Mouse (Mus musculus) small intestine, adult 2 months (tissue): Measurements from ENCODE around the gene Fam183b. TPM values are rescaled to one million over a fixed set of nuclear protein-coding genes. Genes with fewer than 3 reads are reported as not detected.
"Not testable (repeated sequence)": the region's sequence is repeated elsewhere in the genome, so short reads cannot be mapped to it uniquely, and the experiment has no call there.

Experiments
- H3K27ac ChIP-seq: fragments of 200-500 bp; 2 replicates; pipeline ENCODE4 v1.5.1; 2012; ENCODE audit warnings: low read depth, low read length, control low read depth, inconsistent platforms; ENCODE audit not compliant: insufficient read depth
- H3K27me3 ChIP-seq: fragments of 200-500 bp; 2 replicates; pipeline ENCODE4 v1.6.1; 2012; ENCODE audit warnings: mild to moderate bottlenecking, moderate library complexity, low read length, inconsistent platforms; ENCODE audit not compliant: control insufficient read depth, insufficient read depth
- H3K36me3 ChIP-seq: fragments of 200-500 bp; 2 replicates; pipeline ENCODE4 v1.6.1; 2012; ENCODE audit warnings: mild to moderate bottlenecking, low read length, control low read depth, inconsistent platforms; ENCODE audit not compliant: control insufficient read depth, insufficient read depth
- H3K4me1 ChIP-seq: fragments of 200-500 bp; 2 replicates; pipeline ENCODE4 v1.6.1; 2012; ENCODE audit warnings: low read length, inconsistent platforms, mixed read lengths; ENCODE audit not compliant: control insufficient read depth, insufficient read depth, insufficient read length
- H3K4me3 ChIP-seq: fragments of 200-500 bp; 2 replicates; pipeline ENCODE4 v1.5.1; 2012; ENCODE audit warnings: low read depth, mild to moderate bottlenecking, control low read depth, inconsistent platforms, low read length, moderate library complexity
- CTCF ChIP-seq: fragments of 200-500 bp; IDR thresholded peaks from 2 replicates; pipeline ENCODE4 v1.5.1; 2012; ENCODE audit warnings: low read depth, mild to moderate bottlenecking, control low read depth, inconsistent platforms, low read length, moderate library complexity, mixed read lengths; ENCODE audit not compliant: insufficient replicate concordance, insufficient read length; ENCODE audit errors: extremely low read depth
- POLR2A ChIP-seq: fragments of 200-500 bp; IDR thresholded peaks from 2 replicates; pipeline ENCODE4 v1.6.1; 2012; ENCODE audit warnings: low read depth, mild to moderate bottlenecking, control low read depth, inconsistent platforms, low read length, moderate library complexity
- WGBS: fragments of 180-500 bp; shearing (Covaris S2); methylation state at CpG from one replicate; pipeline ENCODE4 v1.1.7; 2018; 5-methylcytosine and 5-hydroxymethylcytosine counted together
- polyA plus RNA-seq: library from polyadenylated mRNA; depleted of rRNA; stranded (reverse); fragments of >200 nt; gene quantifications from 2 replicates; pipeline ENCODE4 v1.2.3, GENCODE M21; 2012; rRNA removed

The Fam183b gene
- 1.6 and 3.0 TPM in 2 replicates for polyA plus RNA-seq

DNA sequence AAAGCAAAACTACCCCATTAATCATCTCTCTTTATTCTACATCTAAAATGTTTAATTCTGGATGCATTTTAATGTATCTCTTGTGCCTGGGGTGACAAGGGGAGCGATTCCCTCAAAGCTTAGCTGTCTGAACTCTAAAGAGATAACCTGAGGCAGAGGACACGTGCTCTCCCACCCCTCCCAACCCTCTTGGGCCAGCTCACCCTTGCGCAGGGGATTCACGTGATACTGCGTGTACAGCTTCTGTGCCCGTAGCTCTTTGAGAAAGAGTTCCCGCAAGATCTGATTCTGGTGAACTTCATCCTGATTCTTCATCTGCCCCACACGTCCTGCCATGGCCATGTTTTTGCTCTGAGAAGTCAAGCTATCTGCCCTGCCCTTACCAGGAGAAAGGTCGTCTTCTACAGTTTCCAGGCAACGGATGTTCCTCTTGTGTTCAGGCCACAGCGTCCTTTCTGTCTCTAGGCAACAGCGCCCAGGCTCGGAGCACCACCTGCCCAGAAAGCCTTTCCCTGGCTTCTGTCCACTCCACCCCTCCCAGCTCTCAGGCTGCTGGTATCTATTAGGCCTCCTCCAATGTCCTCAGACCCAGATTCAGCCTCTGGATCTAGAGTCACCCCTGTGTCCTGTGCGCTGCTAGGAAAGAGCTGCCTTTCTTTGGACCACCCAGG, at the start of gene Fam183b:
TSS of gene Fam183b (minus strand) at position 403 of the 671 bp plus-strand sequence.
- no peak within 1 kb of the TSS for H3K27ac ChIP-seq
- no peaks in the 10 kb centered on the region for H3K36me3 ChIP-seq
- peak within 1 kb of the TSS; percentile 7; the same call in 1 of the 2 replicates for H3K4me3 ChIP-seq
- 8% methylated on average over 14 of the region's 14 CpGs for WGBS
- peaks cover 12% of the 10 kb centered on the region; the same call in 1 of the 2 replicates for H3K4me1 ChIP-seq
- H3K27me3 ChIP-seq: no peaks in the 10 kb centered on the region
- TF ChIP-seq POLR2A: no peak
- TF ChIP-seq CTCF: no peak

DNA sequence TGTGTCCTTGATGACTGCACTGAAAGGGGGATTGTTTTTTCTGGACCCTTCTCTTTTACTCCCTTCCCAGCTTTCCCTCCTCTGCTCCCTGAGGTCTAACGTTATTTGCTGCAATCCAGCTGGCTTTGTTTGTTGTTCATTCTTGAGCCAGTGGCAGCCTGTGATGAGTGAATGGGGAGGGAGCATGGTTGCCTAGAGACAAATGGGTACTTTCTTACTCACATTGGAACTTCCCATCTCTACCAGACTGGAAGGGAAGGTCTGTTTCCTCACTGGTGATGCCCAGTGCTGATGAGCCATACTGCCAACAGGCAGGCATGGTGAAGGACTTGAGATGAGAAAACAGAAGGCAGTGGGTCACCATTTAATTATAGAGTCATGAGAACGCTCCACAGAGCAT, 48.0 kb upstream of the Fam183b start:
- Histone ChIP-seq H3K27ac (no peak overlapping the region), H3K27me3 (no peaks in the 10 kb centered on the region), H3K4me3 (no peak overlapping the region), H3K4me1 (0 out of 2 replicates have a peak, but pooled peaks cover 2% of the 10 kb centered on the region), H3K36me3 (peaks cover 6% of the 10 kb centered on the region)
- no peak for TF ChIP-seq POLR2A
- TF ChIP-seq CTCF: no peak
- 63% methylated on average over 2 of the region's 2 CpGs for WGBS

DNA sequence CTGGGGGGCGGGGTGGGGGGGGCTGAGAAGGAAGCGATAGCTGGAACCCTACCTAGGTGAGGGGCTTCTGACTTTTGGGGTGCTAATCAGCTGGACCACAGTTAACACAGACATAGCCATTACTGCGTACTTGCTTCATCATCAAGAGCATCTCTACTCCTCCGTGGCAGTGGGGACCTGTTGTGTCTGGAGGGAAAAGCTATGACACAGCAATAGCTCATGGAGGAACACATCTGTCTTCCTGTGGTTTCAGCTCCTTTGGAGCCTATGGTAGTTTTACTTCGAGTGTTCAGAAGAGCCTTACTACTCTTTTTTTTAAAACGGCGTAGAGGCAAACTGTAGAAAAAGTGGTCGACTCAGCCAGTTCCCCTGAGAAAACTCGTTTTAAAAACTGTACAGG, 45.9 kb upstream of the Fam183b start:
- Histone ChIP-seq H3K27me3 (no peaks in the 10 kb centered on the region), H3K4me3 (peak overlapping the region; percentile 80), H3K27ac (no peak overlapping the region), H3K4me1 (0 out of 2 replicates have a peak, but pooled peaks cover 2% of the 10 kb centered on the region), H3K36me3 (peaks cover 1% of the 10 kb centered on the region)
- 30% methylated on average over 9 of the region's 9 CpGs for WGBS
- TF ChIP-seq CTCF: no peak
- TF ChIP-seq POLR2A: no peak

DNA sequence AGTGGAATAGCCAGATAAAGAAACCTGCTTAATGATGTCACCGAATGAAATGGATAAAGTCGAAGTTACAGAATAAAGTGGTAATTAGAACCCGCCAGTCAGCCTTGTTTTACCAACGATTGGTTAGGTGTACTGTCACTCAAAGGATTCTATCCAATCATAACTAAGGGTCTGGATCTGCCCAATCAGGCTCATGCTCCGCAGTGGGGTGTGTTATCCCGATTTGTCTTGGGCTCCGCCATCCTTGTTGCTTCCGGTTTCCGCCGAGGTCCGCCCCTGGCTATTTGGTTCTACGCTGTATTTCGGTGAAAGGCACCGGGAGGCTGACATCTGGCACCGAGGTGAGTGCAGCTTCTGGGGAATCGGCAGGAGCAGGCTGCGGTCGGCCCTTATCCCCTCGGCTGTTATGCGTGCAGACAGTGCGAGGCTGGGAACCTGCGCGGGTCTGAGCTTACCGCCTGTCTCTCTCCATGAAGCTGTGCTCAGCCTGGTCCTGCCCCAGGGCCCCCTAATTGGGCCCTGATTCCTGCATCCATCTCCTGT, 45.2 kb upstream of the Fam183b start, which contains the start of gene Gm12258:
TSS of gene Gm12258 (plus strand) at position 240 of the 543 bp plus-strand sequence.
- under 1% methylated on average over 24 of the region's 24 CpGs for WGBS
- Histone ChIP-seq H3K27me3 (no peaks in the 10 kb centered on the region), H3K4me1 (0 out of 2 replicates have a peak, but pooled peaks cover 2% of the 10 kb centered on the region), H3K4me3 (peak within 1 kb of the TSS; percentile 80), H3K27ac (0 out of 2 replicates have a peak within 1 kb of the TSS, but pooled peaks have one; percentile 13), H3K36me3 (peaks cover 1% of the 10 kb centered on the region)
- TF ChIP-seq POLR2A: 0 out of 2 replicates have a peak, but pooled peaks have one; percentile 45
- TF ChIP-seq CTCF: no peak

DNA sequence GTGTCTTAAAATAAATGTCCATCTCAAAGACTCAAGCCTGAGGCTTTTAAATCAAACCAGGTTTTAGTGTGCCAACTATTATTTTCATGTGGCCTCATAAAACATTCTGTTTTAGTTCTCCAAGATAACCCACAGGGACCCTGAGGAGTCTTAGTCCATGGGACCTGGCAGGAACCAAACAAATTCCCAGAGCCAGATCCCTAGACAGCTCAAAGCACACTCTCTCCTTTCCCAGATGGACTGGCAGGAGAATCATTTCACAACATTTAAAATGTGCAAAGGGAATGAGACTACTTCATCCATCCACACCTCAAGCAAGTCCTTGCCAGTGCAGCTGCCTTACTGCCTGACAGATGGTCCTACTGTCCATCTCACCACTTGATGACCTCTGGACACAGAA, 37.2 kb upstream of the Fam183b start, which contains the start of gene Olfr311:
TSS of gene Olfr311 (plus strand) at position 301 of the 400 bp plus-strand sequence.
- not testable (repeated sequence) for H3K27ac ChIP-seq, H3K36me3 ChIP-seq, H3K27me3 ChIP-seq, H3K4me1 ChIP-seq, H3K4me3 ChIP-seq

DNA sequence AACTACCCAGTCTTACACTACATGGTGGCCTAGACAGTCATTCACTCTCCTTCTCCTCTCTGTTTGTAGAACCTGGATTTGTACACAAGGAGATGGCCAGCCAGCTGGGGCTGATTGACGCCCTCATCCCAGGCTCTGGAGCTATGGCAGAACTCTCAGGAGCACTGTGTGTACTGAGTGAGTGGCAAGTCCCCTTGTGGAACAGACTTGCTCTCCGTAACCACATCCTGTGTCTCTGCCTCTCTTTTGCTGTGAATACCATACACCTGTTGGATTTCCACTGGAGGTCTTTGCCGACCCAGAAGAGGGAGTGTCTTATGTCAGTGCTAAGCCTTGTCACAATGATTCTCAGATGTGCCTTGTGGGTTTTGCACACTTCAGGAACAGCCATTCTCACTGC, 30.8 kb upstream of the Fam183b start:
- 71% methylated on average over 3 of the region's 3 CpGs for WGBS
- not testable (repeated sequence) for H3K27ac ChIP-seq, H3K36me3 ChIP-seq

DNA sequence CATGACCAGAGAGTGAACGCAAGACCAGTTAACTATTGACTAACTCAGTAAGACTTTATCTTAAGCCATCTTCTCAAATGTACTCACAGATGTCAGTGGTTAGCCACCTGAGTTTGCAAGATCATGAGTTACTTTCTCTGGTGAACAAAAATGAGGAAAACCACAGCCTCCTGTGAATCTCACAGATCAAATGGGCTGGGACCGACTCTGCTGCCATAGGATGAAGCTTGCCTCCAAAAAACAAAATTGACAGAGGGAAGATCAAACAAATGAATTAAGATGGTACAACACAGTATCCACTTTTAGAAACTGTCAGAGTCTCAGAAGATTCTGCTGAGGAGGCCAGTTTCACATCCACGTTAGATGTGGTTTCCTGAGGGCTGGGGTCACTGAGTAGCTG, 28.0 kb upstream of the Fam183b start:
- 64% methylated on average over 3 of the region's 3 CpGs for WGBS
- Histone ChIP-seq H3K4me1 (no peaks in the 10 kb centered on the region), H3K27me3 (no peaks in the 10 kb centered on the region), H3K27ac (no peak overlapping the region), H3K4me3 (no peak overlapping the region), H3K36me3 (no peaks in the 10 kb centered on the region)
- TF ChIP-seq CTCF (no peak), POLR2A (no peak)

More for the DNA sequence above, 30.8 kb upstream of the Fam183b start:
- H3K4me1 ChIP-seq, H3K4me3 ChIP-seq, H3K27me3 ChIP-seq: not testable (repeated sequence)

DNA sequence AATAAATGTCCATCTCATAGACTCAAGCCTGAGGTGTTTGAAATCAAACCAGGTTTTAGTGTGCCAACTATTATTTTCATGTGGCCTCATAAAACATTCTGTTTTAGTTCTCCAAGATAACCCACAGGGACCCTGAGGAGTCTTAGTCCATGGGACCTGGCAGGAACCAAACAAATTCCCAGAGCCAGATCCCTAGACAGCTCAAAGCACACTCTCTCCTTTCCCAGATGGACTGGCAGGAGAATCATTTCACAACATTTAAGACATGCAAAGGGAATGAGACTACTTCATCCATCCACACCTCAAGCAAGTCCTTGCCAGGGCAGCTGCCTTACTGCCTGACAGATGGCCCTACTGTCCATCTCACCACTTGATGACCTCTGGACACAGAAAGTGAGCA, 27.2 kb upstream of the Fam183b start, which contains the start of gene Olfr312:
TSS of gene Olfr312 (plus strand) at position 301 of the 400 bp plus-strand sequence.
- H3K27me3 ChIP-seq, H3K36me3 ChIP-seq, H3K27ac ChIP-seq, H3K4me3 ChIP-seq, H3K4me1 ChIP-seq: not testable (repeated sequence)
